In genomic region chr16:8523480-8524144, GRCm38 (mm10) we compare ENCODE assay signal across 9 mouse cellular contexts. TPM values are rescaled to one million over a fixed set of nuclear protein-coding genes. Genes with fewer than 3 reads are reported as not detected.
DNase-seq lines count a peak whose midpoint lies in the region; ATAC-seq and TF ChIP-seq lines count a peak whose summit lies in the region.
"Had no signal": no experiment of that assay in that cellular context is flagged by ENCODE, and none has a peak within 500 bp of the region (broad histone marks: within the 10 kb centered on the region; RNA-seq: fewer than 3 reads in every experiment).

No protein-coding gene starts in this region.

- H3K27me3 ChIP-seq in embryonic facial prominence, embryonic 14.5 days (replicated peaks; ENCODE audit: control insufficient read depth, insufficient read depth, low read length) = no peaks in the 10 kb centered on the region

- TF ChIP-seq CTCF in gastrocnemius, adult 2 months (IDR thresholded peaks at IDR 0.05) = no peak

- no peak overlapping the region for H3K9ac ChIP-seq in embryonic facial prominence, embryonic 14.5 days (ENCODE audit: low read depth, low read length)

- ATAC-seq in embryonic facial prominence, embryonic 14.5 days (ENCODE audit: low read depth) = peak; percentile 92

- H3K4me2 ChIP-seq in embryonic facial prominence, embryonic 14.5 days (ENCODE audit: low read depth, low read length) = no peak overlapping the region

- H3K4me1 ChIP-seq in embryonic facial prominence, embryonic 14.5 days (ENCODE audit: control insufficient read depth, insufficient read depth, low read length) = peaks cover 20% of the 10 kb centered on the region

- H3K9me3 ChIP-seq in embryonic facial prominence, embryonic 14.5 days (ENCODE audit: control insufficient read depth, low read length) = no peaks in the 10 kb centered on the region

- no peak overlapping the region for H3K4me3 ChIP-seq in gastrocnemius, adult 2 months
- H3K4me3 ChIP-seq in embryonic facial prominence, embryonic 14.5 days (ENCODE audit: low read depth, low read length) = no peak overlapping the region
- H3K4me3 ChIP-seq: erythroblast, embryonic 14.5 days had no signal

- peak; percentile 24 for DNase-seq in gastrocnemius, adult 2 months
- no peak for DNase-seq in gastrocnemius, adult 18-20 months (ENCODE audit: low spot score)
- DNase-seq in embryonic facial prominence, embryonic 14.5 days (ENCODE audit: low spot score) = peak; percentile 92
- peak; percentile 32 for DNase-seq in heart, postnatal 10 days
- peak; percentile 70 to 80 for DNase-seq in kidney, postnatal 4 days
- peak; percentile 29 for DNase-seq in lung, postnatal 10 days
- DNase-seq in right cerebral cortex, postnatal 25 days = peak; percentile 24
- no peak for DNase-seq in c-Kit-positive CD71-positive TER-119-positive erythroid progenitor cells, embryonic 14.5 days (ENCODE audit: low spot score)

- WGBS in embryonic facial prominence, embryonic 14.5 days = 23% methylated on average over 10 of the region's 11 CpGs

- H3K36me3 ChIP-seq in embryonic facial prominence, embryonic 14.5 days (ENCODE audit: control insufficient read depth, insufficient read depth, low read length) = no peaks in the 10 kb centered on the region

- H3K27ac ChIP-seq in gastrocnemius, adult 2 months = no peak overlapping the region
- peak overlapping the region; percentile 29; the same call in 1 of the 2 replicates for H3K27ac ChIP-seq in embryonic facial prominence, embryonic 14.5 days (replicated peaks; ENCODE audit: low read depth, low read length)

- intact Hi-C loops in gastrocnemius, adult 2 months (cut with DNase I) = no loop called here
- intact Hi-C loops in heart, postnatal 10 days (cut with DNase I) = no loop called here

RNA-seq across cellular contexts. Expression of gene Abat, which starts 10.4 kb away (rescaled TPM):
- 1 to 10 TPM; 2.3 to 3.7 TPM for total RNA-seq in gastrocnemius, adult 2 months (2021)
- total RNA-seq in gastrocnemius, adult 18-20 months (2021) = 1 to 10 TPM; 1.7 to 2.3 TPM
- 18.0 and 20.6 TPM in 2 replicates for polyA plus RNA-seq in embryonic facial prominence, embryonic 14.5 days (2014; fragmentation: Nextera tagmentation; extraction: Ambion mirVana)
- total RNA-seq in heart, postnatal 10 days (2021) = 1 to 10 TPM; 4.8 to 6.0 TPM

RNA-seq across cellular contexts. Expression of gene Mettl22, which starts 53.0 kb away (rescaled TPM):
- 10 to 100 TPM; 89.1 to 89.4 TPM for total RNA-seq in gastrocnemius, adult 2 months (2021)
- total RNA-seq in gastrocnemius, adult 18-20 months (2021) = 10 to 100 TPM; 77.7 to 94.2 TPM
- 27.2 and 28.6 TPM in 2 replicates for polyA plus RNA-seq in embryonic facial prominence, embryonic 14.5 days (2014; fragmentation: Nextera tagmentation; extraction: Ambion mirVana)
- 10 to 100 TPM; 28.2 to 30.0 TPM for total RNA-seq in heart, postnatal 10 days (2021)

Comparison
In these comparisons a context has a peak if more than half of its experiments do, and no peak if none do; other contexts are left out.
1. DNase-seq: peak in gastrocnemius, adult 2 months (single experiment), embryonic facial prominence, embryonic 14.5 days (single experiment), heart, postnatal 10 days (2 of 2), kidney, postnatal 4 days (2 of 2), lung, postnatal 10 days (single experiment) and right cerebral cortex, postnatal 25 days (single experiment); none in gastrocnemius, adult 18-20 months (single experiment) and c-Kit-positive CD71-positive TER-119-positive erythroid progenitor cells, embryonic 14.5 days (single experiment).